Comparison of ENCODE assay signal across 24 mouse cellular contexts in genomic region chr5:96421550-96421949, GRCm38 (mm10). TPM values are rescaled to one million over a fixed set of nuclear protein-coding genes. Genes with fewer than 3 reads are reported as not detected.
A peak's percentile ranks its signal among the peaks of the same experiment; 100 is the strongest.
DNase-seq lines count a peak whose midpoint lies in the region; ATAC-seq and TF ChIP-seq lines count a peak whose summit lies in the region.
"Had no signal": no experiment of that assay in that cellular context is flagged by ENCODE, and none has a peak within 500 bp of the region (broad histone marks: within the 10 kb centered on the region; RNA-seq: fewer than 3 reads in every experiment).

No protein-coding gene starts in this region.

- TF ChIP-seq CTCF in forebrain, postnatal 0 days (IDR thresholded peaks at IDR 0.05; ENCODE audit: low read depth) = no peak
- no peak for TF ChIP-seq CTCF in lung, postnatal 0 days (IDR thresholded peaks at IDR 0.05)

- no peak for TF ChIP-seq EP300 in lung, postnatal 0 days (IDR thresholded peaks at IDR 0.05)

- no peak overlapping the region for H3K4me3 ChIP-seq in forebrain, embryonic 12.5 days (replicated peaks)
- H3K4me3 ChIP-seq in forebrain, postnatal 0 days (ENCODE audit: low read depth, low read length) = no peak overlapping the region
- no peak overlapping the region for H3K4me3 ChIP-seq in lung, embryonic 16.5 days (ENCODE audit: low read length)
- no peak overlapping the region for H3K4me3 ChIP-seq in lung, postnatal 0 days (ENCODE audit: low read depth, low read length)
- no peak overlapping the region for H3K4me3 ChIP-seq in embryonic facial prominence, embryonic 13.5 days
- H3K4me3 ChIP-seq: limb, embryonic 12.5 days; liver, embryonic 12.5 days; midbrain, embryonic 15.5 days; myocyte; neural tube, embryonic 13.5 days had no signal

- no peak overlapping the region for H3K4me2 ChIP-seq in forebrain, embryonic 12.5 days
- no peak overlapping the region for H3K4me2 ChIP-seq in forebrain, postnatal 0 days (ENCODE audit: low read depth)
- peak overlapping the region; percentile 8; the same call in 1 of the 2 replicates for H3K4me2 ChIP-seq in lung, embryonic 16.5 days (ENCODE audit: low read depth, low read length)
- no peak overlapping the region for H3K4me2 ChIP-seq in lung, postnatal 0 days (replicated peaks; ENCODE audit: low read depth, low read length)
- H3K4me2 ChIP-seq in embryonic facial prominence, embryonic 13.5 days = no peak overlapping the region
- H3K4me2 ChIP-seq: limb, embryonic 12.5 days; liver, embryonic 12.5 days; midbrain, embryonic 15.5 days; neural tube, embryonic 13.5 days had no signal

- H3K4me1 ChIP-seq in forebrain, embryonic 12.5 days = no peaks in the 10 kb centered on the region
- peaks cover 4% of the 10 kb centered on the region; the same call in 1 of the 2 replicates for H3K4me1 ChIP-seq in forebrain, postnatal 0 days (ENCODE audit: insufficient read depth)
- H3K4me1 ChIP-seq in lung, embryonic 16.5 days (replicated peaks; ENCODE audit: control insufficient read depth, insufficient read depth, low read length) = peaks cover 23% of the 10 kb centered on the region
- H3K4me1 ChIP-seq in lung, postnatal 0 days (ENCODE audit: insufficient read depth, low read depth, low read length) = 0 out of 2 replicates have a peak, but pooled peaks cover 6% of the 10 kb centered on the region
- peaks cover 4% of the 10 kb centered on the region; the same call in 1 of the 2 replicates for H3K4me1 ChIP-seq in embryonic facial prominence, embryonic 13.5 days
- H3K4me1 ChIP-seq: liver, embryonic 12.5 days; neural tube, embryonic 13.5 days had no signal

- no peaks in the 10 kb centered on the region for H3K36me3 ChIP-seq in forebrain, embryonic 12.5 days (replicated peaks)
- no peaks in the 10 kb centered on the region for H3K36me3 ChIP-seq in forebrain, postnatal 0 days (ENCODE audit: insufficient read depth)
- H3K36me3 ChIP-seq in lung, embryonic 16.5 days (ENCODE audit: control insufficient read depth, insufficient read depth, low read length) = no peaks in the 10 kb centered on the region
- H3K36me3 ChIP-seq in lung, postnatal 0 days (ENCODE audit: insufficient read depth, low read length) = no peaks in the 10 kb centered on the region
- H3K36me3 ChIP-seq in embryonic facial prominence, embryonic 13.5 days = no peaks in the 10 kb centered on the region
- H3K36me3 ChIP-seq: limb, embryonic 12.5 days; liver, embryonic 12.5 days; midbrain, embryonic 15.5 days; neural tube, embryonic 13.5 days had no signal

- peak; percentile 65; the same call in 1 of the 2 replicates for ATAC-seq in forebrain, embryonic 12.5 days (ENCODE audit: low FRiP score)
- no peak for ATAC-seq in forebrain, postnatal 0 days
- no peak for ATAC-seq in lung, embryonic 16.5 days (ENCODE audit: low read depth)
- no peak for ATAC-seq in lung, postnatal 0 days
- ATAC-seq in embryonic facial prominence, embryonic 13.5 days (ENCODE audit: insufficient number of reproducible peaks, insufficient read depth, low FRiP score, low TSS enrichment, low read depth) = peak; percentile 43; the same call in 1 of the 2 replicates
- ATAC-seq: CD4-positive, CD25-positive, alpha-beta regulatory T cell, adult 4 months; intestine, postnatal 0 days; liver, embryonic 12.5 days; midbrain, embryonic 15.5 days; Patski had no signal

- DNase-seq in forebrain, postnatal 0 days = no peak
- no peak for DNase-seq in lung, postnatal 0 days (ENCODE audit: low spot score)
- no peak for DNase-seq in thymus, postnatal 0 days (ENCODE audit: low spot score)
- no peak for DNase-seq in adrenal gland, postnatal 14 days
- DNase-seq: cerebellum, adult 18-20 months; cerebellum, postnatal 25 days; gastrocnemius, postnatal 36 days; heart, postnatal 4 days; kidney, postnatal 25 days; lung, adult 18-20 months; thymus, adult 18-20 months; thymus, postnatal 4 days had no signal

- no peak overlapping the region for H3K9ac ChIP-seq in forebrain, embryonic 12.5 days
- no peak overlapping the region for H3K9ac ChIP-seq in forebrain, postnatal 0 days
- no peak overlapping the region for H3K9ac ChIP-seq in lung, embryonic 16.5 days (ENCODE audit: low read length)
- H3K9ac ChIP-seq in lung, postnatal 0 days (replicated peaks; ENCODE audit: low read depth) = no peak overlapping the region
- no peak overlapping the region for H3K9ac ChIP-seq in embryonic facial prominence, embryonic 13.5 days
- H3K9ac ChIP-seq: limb, embryonic 12.5 days; liver, embryonic 12.5 days; midbrain, embryonic 15.5 days; neural tube, embryonic 13.5 days had no signal

- WGBS in forebrain, embryonic 12.5 days = 54% methylated on average over 3 of the region's 3 CpGs
- 29% methylated on average over 3 of the region's 3 CpGs for WGBS in forebrain, postnatal 0 days
- 49% methylated on average over 3 of the region's 3 CpGs for WGBS in lung, embryonic 16.5 days
- WGBS in lung, postnatal 0 days = 58% methylated on average over 3 of the region's 3 CpGs
- 57% methylated on average over 3 of the region's 3 CpGs for WGBS in embryonic facial prominence, embryonic 13.5 days

- H3K9me3 ChIP-seq in forebrain, embryonic 12.5 days = no peaks in the 10 kb centered on the region
- H3K9me3 ChIP-seq in forebrain, postnatal 0 days (ENCODE audit: low read length) = no peaks in the 10 kb centered on the region
- H3K9me3 ChIP-seq in lung, embryonic 16.5 days (ENCODE audit: control insufficient read depth, low read length) = no peaks in the 10 kb centered on the region
- H3K9me3 ChIP-seq in lung, postnatal 0 days (ENCODE audit: low read length) = no peaks in the 10 kb centered on the region
- H3K9me3 ChIP-seq in embryonic facial prominence, embryonic 13.5 days = no peaks in the 10 kb centered on the region
- H3K9me3 ChIP-seq: limb, embryonic 12.5 days; liver, embryonic 12.5 days; midbrain, embryonic 15.5 days; neural tube, embryonic 13.5 days had no signal

- no peaks in the 10 kb centered on the region for H3K27me3 ChIP-seq in forebrain, embryonic 12.5 days
- no peaks in the 10 kb centered on the region for H3K27me3 ChIP-seq in forebrain, postnatal 0 days (ENCODE audit: insufficient read depth, low read length)
- no peaks in the 10 kb centered on the region for H3K27me3 ChIP-seq in lung, embryonic 16.5 days (ENCODE audit: control insufficient read depth, insufficient read depth, low read depth, low read length)
- no peaks in the 10 kb centered on the region for H3K27me3 ChIP-seq in lung, postnatal 0 days (replicated peaks; ENCODE audit: insufficient read depth, low read length)
- H3K27me3 ChIP-seq in embryonic facial prominence, embryonic 13.5 days = no peaks in the 10 kb centered on the region
- H3K27me3 ChIP-seq: limb, embryonic 12.5 days; liver, embryonic 12.5 days; midbrain, embryonic 15.5 days; neural tube, embryonic 13.5 days; Patski had no signal

- no peak overlapping the region for H3K27ac ChIP-seq in forebrain, embryonic 12.5 days
- no peak overlapping the region for H3K27ac ChIP-seq in forebrain, postnatal 0 days (ENCODE audit: low read depth, low read length)
- H3K27ac ChIP-seq in lung, embryonic 16.5 days (ENCODE audit: low read length) = peak overlapping the region; percentile 29
- no peak overlapping the region for H3K27ac ChIP-seq in lung, postnatal 0 days (ENCODE audit: low read length)
- H3K27ac ChIP-seq in embryonic facial prominence, embryonic 13.5 days = 0 out of 2 replicates have a peak overlapping the region, but pooled peaks have one; percentile 1
- H3K27ac ChIP-seq: limb, embryonic 12.5 days; liver, embryonic 12.5 days; midbrain, embryonic 15.5 days; neural tube, embryonic 13.5 days had no signal

RNA-seq across cellular contexts. Expression of gene Fras1, which starts 47.8 kb away (rescaled TPM):
- polyA plus RNA-seq in forebrain, embryonic 12.5 days (2016; fragmentation: Nextera tagmentation; extraction: Ambion mirVana) = 8.5 and 10.8 TPM in 2 replicates
- total RNA-seq in forebrain, postnatal 0 days (2014; rRNA removed) = 4.8 and 6.2 TPM in 2 replicates
- polyA plus RNA-seq in forebrain, postnatal 0 days (2015; fragmentation: Nextera tagmentation; extraction: Ambion mirVana) = 1.0 and 2.2 TPM in 2 replicates
- 18.2 and 23.7 TPM in 2 replicates for polyA plus RNA-seq in lung, embryonic 16.5 days (2015; fragmentation: Nextera tagmentation; extraction: Ambion mirVana)
- 8.0 and 8.6 TPM in 2 replicates for polyA plus RNA-seq in lung, postnatal 0 days (2015; fragmentation: Nextera tagmentation; extraction: Ambion mirVana)
- 19.8 and 22.4 TPM in 2 replicates for polyA plus RNA-seq in embryonic facial prominence, embryonic 13.5 days (2015; fragmentation: Nextera tagmentation; extraction: Ambion mirVana)
- 0.87 and 1.2 TPM in 2 replicates for polyA plus RNA-seq in thymus, postnatal 0 days (2015; fragmentation: Nextera tagmentation; extraction: Ambion mirVana)
- 5.9 and 6.4 TPM in 2 replicates for total RNA-seq in adrenal gland, postnatal 14 days (2021)
- total RNA-seq: megakaryocyte, adult 5-6 weeks had no signal

Comparison
In these comparisons a context has a peak if more than half of its experiments do, and no peak if none do; other contexts are left out.
1. ATAC-seq: peak in forebrain, embryonic 12.5 days (single experiment) and embryonic facial prominence, embryonic 13.5 days (single experiment); none in forebrain, postnatal 0 days (single experiment), lung, embryonic 16.5 days (single experiment) and lung, postnatal 0 days (single experiment).
2. H3K27ac ChIP-seq: peak in lung, embryonic 16.5 days (single experiment) and embryonic facial prominence, embryonic 13.5 days (single experiment); none in forebrain, embryonic 12.5 days (single experiment), forebrain, postnatal 0 days (single experiment) and lung, postnatal 0 days (single experiment).